Mouse (Mus musculus): ENCODE data around the gene Rtn4r. TPM values are rescaled to one million over a fixed set of nuclear protein-coding genes. Genes with fewer than 3 reads are reported as not detected.
A peak's percentile ranks its signal among the peaks of the same experiment; 100 is the strongest.

The Rtn4r gene
- total RNA-seq, 4 experiments from 2014 or later: 100 to 120 (median 105) TPM

- DNase-seq (ENCODE audit: low spot score in 2 of 2): no peak
Observed at GRCm38 (mm10) chr16:18156579-18157350, 29.3 kb downstream of the Rtn4r start.

GRCm38 (mm10) chr16:18159255-18159654, 31.8 kb downstream of the Rtn4r start:
- DNase-seq (ENCODE audit: low spot score in 2 of 2): no peak

- no peak for DNase-seq (ENCODE audit: low spot score in 2 of 2)
Observed at GRCm38 (mm10) chr16:18159778-18160177, 32.3 kb downstream of the Rtn4r start.

- peak; percentile 21 to 57 for DNase-seq (ENCODE audit: low spot score in 2 of 2)
Observed at GRCm38 (mm10) chr16:18160514-18160913, 33.1 kb downstream of the Rtn4r start.

- no peak for DNase-seq (ENCODE audit: low spot score in 2 of 2)
Observed at GRCm38 (mm10) chr16:18161190-18161589, 33.7 kb downstream of the Rtn4r start.

- no peak for DNase-seq (ENCODE audit: low spot score in 2 of 2)
Observed at GRCm38 (mm10) chr16:18164642-18165238, 37.3 kb downstream of the Rtn4r start.

GRCm38 (mm10) chr16:18166613-18167190, 39.3 kb downstream of the Rtn4r start:
- no peak for DNase-seq (ENCODE audit: low spot score in 2 of 2)

- no peak for DNase-seq (ENCODE audit: low spot score in 2 of 2)
Observed at GRCm38 (mm10) chr16:18169156-18169555, 41.7 kb downstream of the Rtn4r start.

GRCm38 (mm10) chr16:18169776-18170175, 42.3 kb downstream of the Rtn4r start:
- DNase-seq (ENCODE audit: low spot score in 2 of 2): no peak

- DNase-seq (ENCODE audit: low spot score in 2 of 2): peak in 1 of 2 experiments; percentile 68
Observed at GRCm38 (mm10) chr16:18172266-18172855, 44.9 kb downstream of the Rtn4r start.

GRCm38 (mm10) chr16:18173231-18173630, 45.8 kb downstream of the Rtn4r start:
- peak in 1 of 2 experiments; percentile 93 for DNase-seq (ENCODE audit: low spot score in 2 of 2)

GRCm38 (mm10) chr16:18173788-18174187, 46.3 kb downstream of the Rtn4r start:
- DNase-seq (ENCODE audit: low spot score in 2 of 2): peak in 1 of 2 experiments; percentile 88

- peak in 1 of 2 experiments; percentile 32 for DNase-seq (ENCODE audit: low spot score in 2 of 2)
Observed at GRCm38 (mm10) chr16:18175817-18176541, 48.5 kb downstream of the Rtn4r start.

- DNase-seq (ENCODE audit: low spot score in 2 of 2): no peak
Observed at GRCm38 (mm10) chr16:18176758-18177157, 49.3 kb downstream of the Rtn4r start.

GRCm38 (mm10) chr16:18179591-18179990, 52.1 kb downstream of the Rtn4r start:
- no peak for DNase-seq (ENCODE audit: low spot score in 2 of 2)

GRCm38 (mm10) chr16:18181398-18181797, 54.0 kb downstream of the Rtn4r start:
- no peak for DNase-seq (ENCODE audit: low spot score in 2 of 2)

- DNase-seq (ENCODE audit: low spot score in 2 of 2): no peak
Observed at GRCm38 (mm10) chr16:18182766-18183165, 55.3 kb downstream of the Rtn4r start.

GRCm38 (mm10) chr16:18185715-18186449, 58.4 kb downstream of the Rtn4r start:
- DNase-seq (ENCODE audit: low spot score in 2 of 2): no peak

GRCm38 (mm10) chr16:18186798-18187197, 59.4 kb downstream of the Rtn4r start:
- DNase-seq (ENCODE audit: low spot score in 2 of 2): no peak

- no peak for DNase-seq (ENCODE audit: low spot score in 2 of 2)
Observed at GRCm38 (mm10) chr16:18187221-18187620, 59.8 kb downstream of the Rtn4r start.

GRCm38 (mm10) chr16:18191006-18191405, 63.6 kb downstream of the Rtn4r start:
- no peak for DNase-seq (ENCODE audit: low spot score in 2 of 2)

All from left cerebral cortex, adult 8-10 months (tissue).